Mouse (Mus musculus) heart, postnatal 10 days (tissue): ENCODE measurements around the gene H2afy2. TPM values are rescaled to one million over a fixed set of nuclear protein-coding genes. Genes with fewer than 3 reads are reported as not detected.

Source experiments
- DNase-seq, 2 experiments: peaks; one replicate each; pipeline ENCODE4 v3.0.0; 2021
- intact Hi-C: fragments of 180-260 bp; cut with DNase I; formaldehyde crosslinking; loops from one replicate; pipeline ENCODE4 v1.15.1; 2025
- total RNA-seq, 2 experiments: library from RNA; stranded (reverse); gene quantifications; 2 replicates each; pipeline ENCODE4 v1.2.3; 2021

The H2afy2 gene
- total RNA-seq, result 10 to 100 TPM; 10.7 to 12.7 TPM

GRCm38 (mm10) chr10:61783621-61784251 lies at the start of gene H2afy2:
TSS of gene H2afy2 (minus strand) at chr10:61784147.
- intact Hi-C loops, result no loop called here
- peak; percentile 65 to 72 for DNase-seq

GRCm38 (mm10) chr10:61832713-61833112 lies 48.8 kb upstream of the H2afy2 start:
- DNase-seq, result no peak
- intact Hi-C loops, result no loop called here

GRCm38 (mm10) chr10:61831741-61832140 lies 47.8 kb upstream of the H2afy2 start:
- intact Hi-C loops, result no loop called here

DNA sequence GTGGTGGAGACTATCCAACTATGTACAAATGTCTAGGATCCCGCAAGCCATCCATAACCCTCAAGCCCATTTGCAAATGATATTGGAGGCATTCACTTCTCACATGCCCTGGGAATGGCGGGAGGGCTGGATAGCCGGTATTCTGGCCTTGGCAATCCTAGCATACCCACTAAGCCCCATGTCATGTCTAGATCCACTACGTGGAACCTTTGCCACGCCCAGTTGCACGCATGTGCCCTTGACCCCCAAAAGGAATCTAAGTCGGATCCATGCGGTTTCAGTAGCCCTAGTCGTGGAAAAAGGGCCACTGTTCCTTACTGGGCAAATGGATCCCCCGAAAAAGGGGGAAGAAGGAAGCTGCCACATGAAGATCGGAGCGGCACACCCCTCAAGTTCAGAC lies 47.3 kb upstream of the H2afy2 start:
- no peak for DNase-seq
- intact Hi-C loops, result no loop called here

More at GRCm38 (mm10) chr10:61831741-61832140, 47.8 kb upstream of the H2afy2 start:
- DNase-seq, result no peak

DNA sequence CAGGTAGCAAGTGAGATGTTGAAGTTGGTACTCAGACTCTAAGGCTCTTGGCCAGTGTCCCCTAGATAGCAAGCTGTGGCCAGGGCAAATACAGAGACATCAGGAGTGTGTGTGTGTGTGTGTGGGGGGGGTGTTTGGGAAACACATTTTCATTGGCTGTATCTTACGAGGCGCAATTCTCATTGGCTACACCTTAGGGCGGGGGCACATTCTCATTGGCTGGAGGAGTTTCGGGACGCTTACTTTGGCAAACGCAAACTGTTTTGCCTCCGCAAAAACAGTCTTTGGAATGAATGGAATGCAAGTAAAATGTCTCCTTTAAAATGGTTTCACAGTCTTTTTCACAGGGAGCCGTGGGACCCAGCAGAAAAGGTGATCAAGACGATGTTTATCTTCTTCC lies 46.9 kb upstream of the H2afy2 start:
- intact Hi-C loops, result no loop called here

GRCm38 (mm10) chr10:61829046-61829445 lies 45.1 kb upstream of the H2afy2 start:
- DNase-seq, result no peak
- intact Hi-C loops, result no loop called here

More for the DNA sequence above, 46.9 kb upstream of the H2afy2 start:
- DNase-seq, result no peak

DNA sequence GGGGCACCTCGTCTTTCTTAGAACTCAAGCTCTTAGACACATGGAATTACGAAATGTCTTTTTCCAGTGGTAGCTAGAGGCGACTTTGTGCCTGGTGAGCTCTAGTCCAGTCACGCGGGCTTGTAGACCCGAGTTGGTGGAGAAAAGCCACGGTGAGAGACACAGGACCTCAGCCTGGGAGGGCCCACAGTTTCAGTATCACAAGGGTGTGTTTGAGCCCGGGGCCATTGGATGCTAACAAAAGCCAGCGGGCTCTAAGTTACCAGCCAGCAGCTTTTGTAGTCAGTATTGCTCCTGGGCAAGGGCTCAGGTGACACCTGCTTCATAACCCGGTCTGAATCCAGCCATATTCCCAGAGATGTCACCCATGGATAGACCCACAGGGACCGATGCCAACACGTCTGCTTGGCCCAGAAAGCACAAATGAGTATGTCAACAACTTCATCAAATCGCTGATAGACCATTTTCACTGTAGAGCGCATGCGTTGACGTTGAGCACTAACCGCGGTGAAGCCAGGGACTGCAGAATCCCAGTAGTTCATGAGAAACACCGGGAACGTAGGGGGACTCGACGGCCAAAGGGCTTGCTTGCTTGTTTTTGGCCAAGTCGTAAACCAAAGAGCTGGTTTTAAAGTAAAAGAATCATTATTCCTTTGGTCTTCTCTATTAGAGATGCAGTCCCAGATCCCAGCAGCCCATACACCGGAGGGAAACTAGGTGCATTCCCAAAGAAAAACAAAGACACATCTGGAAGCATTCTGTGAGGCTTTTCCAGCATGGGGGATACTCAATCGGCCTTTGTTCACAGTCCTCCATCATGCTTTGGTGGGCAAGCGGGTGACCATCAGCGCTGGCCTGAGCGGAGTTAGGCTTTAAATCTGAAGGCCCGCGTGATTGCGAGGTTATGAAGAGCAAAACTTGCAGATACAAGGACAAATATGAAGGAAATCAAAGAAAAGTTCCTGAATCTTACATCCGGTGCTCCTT lies 44.3 kb upstream of the H2afy2 start:
- intact Hi-C loops, result no loop called here
- DNase-seq, result no peak

DNA sequence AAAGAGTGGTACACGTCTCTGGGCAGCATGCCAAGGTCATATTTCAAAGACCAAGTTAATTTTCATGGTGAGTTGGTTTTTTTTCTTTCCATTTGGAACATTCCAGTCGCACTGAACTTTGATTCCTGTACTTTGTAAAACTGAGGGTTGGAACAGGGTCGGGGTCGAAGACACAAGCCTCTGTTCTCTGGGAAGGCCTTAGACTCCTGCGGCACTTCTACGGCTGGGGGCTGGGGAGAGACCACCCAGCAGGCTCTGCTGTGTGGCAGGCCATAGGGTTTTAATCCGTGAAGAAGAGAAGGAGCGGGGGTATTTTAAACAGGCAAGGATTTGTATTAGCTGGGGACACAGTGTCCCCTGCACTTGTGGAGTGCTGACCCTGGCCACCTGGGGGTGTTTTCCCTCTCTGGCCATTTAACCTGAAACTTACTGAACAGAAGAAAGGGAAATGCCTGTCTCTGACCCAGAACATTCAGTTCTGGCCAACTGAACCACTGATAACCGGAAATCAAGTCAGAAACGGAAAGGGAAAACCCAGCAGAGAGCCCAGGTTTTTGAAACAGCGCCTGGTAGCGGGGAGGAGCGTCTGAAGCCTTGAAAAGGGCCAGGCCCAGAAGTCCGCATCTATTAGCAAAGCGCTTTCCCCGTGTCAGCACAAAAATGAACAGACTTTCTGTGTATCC lies 42.9 kb upstream of the H2afy2 start:
- intact Hi-C loops, result no loop called here

DNA sequence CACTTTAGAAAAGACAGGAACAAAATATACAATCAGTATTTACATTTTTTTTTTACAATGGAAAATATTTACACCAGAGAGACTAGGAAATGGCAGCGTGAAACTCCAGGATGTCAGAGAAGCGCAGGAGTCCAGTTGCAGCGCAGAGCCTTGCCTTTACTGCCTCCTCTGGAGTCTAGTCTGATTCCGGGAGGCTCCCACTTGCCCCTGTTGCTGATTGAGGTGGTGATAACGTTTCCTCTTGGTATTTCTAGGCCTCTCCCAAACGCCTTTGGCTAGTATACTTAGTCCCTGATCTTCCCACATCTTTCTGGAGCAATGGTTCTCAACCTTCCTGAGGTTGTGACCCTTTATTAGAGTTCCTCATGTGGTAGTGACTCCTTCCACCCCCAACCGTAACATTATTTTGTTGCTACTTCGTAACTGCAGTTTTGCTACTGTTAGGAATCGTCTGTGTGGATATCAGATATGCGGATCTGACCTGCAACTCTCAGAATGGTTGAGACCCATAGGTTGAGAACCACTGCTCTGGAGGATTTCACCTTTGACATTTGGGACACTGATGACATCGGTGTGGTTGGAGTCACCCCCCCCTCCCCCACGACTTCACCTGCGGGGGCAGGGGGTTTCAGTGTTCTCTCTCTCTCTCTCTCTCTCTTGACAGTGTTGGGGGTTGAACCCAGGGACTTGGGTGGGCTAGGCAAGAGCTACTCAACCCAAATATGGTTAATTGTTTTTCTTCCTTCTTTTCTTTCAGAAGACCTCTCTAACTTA lies 42.2 kb upstream of the H2afy2 start:
- DNase-seq, result no peak

More for the DNA sequence above, 42.9 kb upstream of the H2afy2 start:
- DNase-seq, result no peak

DNA sequence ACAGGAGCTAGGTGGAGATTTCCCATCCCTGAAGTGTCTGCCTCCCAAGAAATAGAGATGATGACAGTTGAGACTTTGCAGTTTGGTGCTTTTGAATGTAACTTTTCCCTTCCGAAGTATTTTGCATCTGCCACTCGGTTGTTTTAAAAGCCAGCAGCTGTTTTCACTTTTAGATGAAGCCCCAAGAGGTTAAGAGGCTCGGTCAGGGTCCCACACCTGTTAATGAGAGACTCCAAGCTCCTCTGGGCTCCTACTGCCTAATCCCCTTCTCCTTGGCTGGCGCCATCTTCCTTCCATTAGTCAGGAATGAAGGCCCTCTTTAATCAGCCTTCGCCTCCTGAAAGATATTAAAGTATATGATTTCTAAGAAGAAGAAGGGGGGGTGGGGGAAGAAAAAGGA lies 41.6 kb upstream of the H2afy2 start:
- DNase-seq, result no peak
- intact Hi-C loops, result no loop called here

More for the DNA sequence above, 42.2 kb upstream of the H2afy2 start:
- intact Hi-C loops, result no loop called here

GRCm38 (mm10) chr10:61823731-61824115 lies 39.8 kb upstream of the H2afy2 start:
- no peak for DNase-seq
- intact Hi-C loops, result no loop called here

GRCm38 (mm10) chr10:61822968-61823730 lies 39.2 kb upstream of the H2afy2 start:
- intact Hi-C loops, result no loop called here
- DNase-seq, result no peak

DNA sequence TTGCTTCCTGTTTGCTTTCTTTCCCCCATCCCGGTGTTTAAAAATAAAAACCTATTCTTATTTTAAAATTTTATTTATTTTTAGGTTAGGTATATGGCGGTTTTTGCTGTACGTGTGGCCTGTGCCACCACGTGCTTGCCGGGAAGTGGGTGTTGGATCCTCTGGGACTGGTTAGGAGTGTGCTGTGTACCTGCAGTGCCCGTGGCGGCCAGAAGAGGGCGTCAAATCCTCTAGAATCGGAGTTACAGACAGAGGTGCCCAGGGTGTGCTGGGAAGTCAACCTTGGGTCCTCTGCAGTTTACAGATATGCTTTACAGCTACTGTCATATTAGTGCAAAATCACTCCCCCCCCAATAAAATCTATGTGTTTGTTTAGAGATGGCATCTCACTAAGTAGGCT lies 36.1 kb upstream of the H2afy2 start:
- no peak for DNase-seq
- intact Hi-C loops, result no loop called here

GRCm38 (mm10) chr10:61811987-61812386 lies 28.0 kb upstream of the H2afy2 start:
- no peak for DNase-seq
- intact Hi-C loops, result no loop called here

- no peak for DNase-seq
- intact Hi-C loops, result no loop called here
Observed at GRCm38 (mm10) chr10:61798133-61798576, 14.2 kb upstream of the H2afy2 start.

- DNase-seq, result no peak
- intact Hi-C loops, result no loop called here
Observed at GRCm38 (mm10) chr10:61795458-61795857, 11.5 kb upstream of the H2afy2 start.

DNA sequence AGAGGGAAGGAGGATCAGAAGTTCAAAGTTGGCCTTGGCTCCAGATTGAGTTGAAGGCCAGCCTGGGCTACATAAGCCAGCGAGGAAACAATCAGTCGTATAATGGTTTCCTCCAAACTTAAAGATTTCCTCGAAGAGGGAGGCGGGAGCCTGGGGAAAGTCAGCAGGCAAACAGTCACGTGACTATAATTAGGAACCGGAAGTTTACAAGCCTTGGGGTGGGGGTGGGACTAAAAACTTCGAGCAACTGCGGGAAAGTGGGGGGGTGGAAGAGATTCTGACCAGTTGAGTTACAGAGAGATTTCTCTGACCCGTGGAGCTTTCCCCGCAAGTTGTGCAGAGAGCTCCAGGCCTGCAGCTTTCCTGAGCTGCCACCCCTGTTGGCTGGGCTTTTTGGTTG lies 11.0 kb upstream of the H2afy2 start:
- intact Hi-C loops, result no loop called here

GRCm38 (mm10) chr10:61793015-61793414 lies 9.1 kb upstream of the H2afy2 start:
- intact Hi-C loops, result no loop called here
- DNase-seq, result no peak

More for the DNA sequence above, 11.0 kb upstream of the H2afy2 start:
- no peak for DNase-seq

DNA sequence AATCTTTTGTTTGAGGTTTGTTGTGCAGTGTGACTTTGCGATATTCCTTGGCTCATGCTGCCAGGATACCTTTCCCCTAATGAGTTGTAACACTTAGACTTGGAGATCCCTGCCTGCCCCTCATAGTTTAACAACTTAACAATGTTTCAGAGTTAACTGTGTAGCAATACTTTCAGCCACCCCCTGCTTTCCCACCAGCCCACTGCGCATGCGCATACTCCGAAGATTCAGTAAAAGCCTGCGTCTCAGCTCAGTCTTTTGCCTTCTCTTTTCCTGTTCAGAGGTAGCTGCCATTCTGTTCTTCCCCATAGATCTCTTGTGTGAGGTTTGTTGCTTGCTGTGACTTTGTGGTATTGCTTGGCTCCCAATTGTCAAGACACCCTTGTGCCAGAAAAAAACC lies 4.6 kb upstream of the H2afy2 start:
- intact Hi-C loops, result no loop called here
- DNase-seq, result no peak
